Mouse (Mus musculus) kidney, adult 2 months (tissue): ENCODE results near the gene Tnfaip8l1. TPM values are rescaled to one million over a fixed set of nuclear protein-coding genes. Genes with fewer than 3 reads are reported as not detected.
A peak's percentile ranks its signal among the peaks of the same experiment; 100 is the strongest.

Source experiments
- DNase-seq: peaks from one replicate; pipeline ENCODE4 v3.0.0; 2021
- H3K27ac ChIP-seq: fragments of 200-500 bp; 2 replicates; pipeline ENCODE4 v1.5.1; 2012; ENCODE audit warnings: low read depth, low read length, control low read depth, inconsistent platforms; ENCODE audit not compliant: insufficient read depth
- H3K27me3 ChIP-seq: fragments of 200-500 bp; replicated peaks from 2 replicates; pipeline ENCODE4 v1.6.1; 2012; ENCODE audit warnings: mild to moderate bottlenecking, moderate library complexity, low read length, inconsistent platforms; ENCODE audit not compliant: control insufficient read depth, insufficient read depth
- H3K36me3 ChIP-seq: fragments of 200-500 bp; 2 replicates; pipeline ENCODE4 v1.6.1; 2012; ENCODE audit warnings: mild to moderate bottlenecking, moderate library complexity, low read length, inconsistent platforms; ENCODE audit not compliant: control insufficient read depth, insufficient read depth
- H3K4me1 ChIP-seq: fragments of 200-500 bp; 2 replicates; pipeline ENCODE4 v1.6.1; 2011; ENCODE audit warnings: low read length; ENCODE audit not compliant: control insufficient read depth, insufficient read depth
- H3K4me3 ChIP-seq: fragments of 200-500 bp; 2 replicates; pipeline ENCODE4 v1.5.1; 2011; ENCODE audit warnings: mild to moderate bottlenecking, low read depth, low read length, control low read depth; ENCODE audit not compliant: insufficient read depth
- CTCF ChIP-seq: fragments of 200-500 bp; conservative IDR thresholded peaks from 2 replicates; pipeline ENCODE4 v1.5.1; 2011; ENCODE audit warnings: low read depth, mild to moderate bottlenecking, control low read depth, low read length, moderate library complexity, mixed read lengths; ENCODE audit not compliant: insufficient read depth, insufficient read length
- POLR2A ChIP-seq: fragments of 200-500 bp; IDR thresholded peaks from one replicate; pipeline ENCODE4 v1.6.1; 2011; ENCODE audit warnings: low read depth, low read length, control low read depth
- WGBS: fragments of 180-500 bp; shearing (Covaris S2); methylation state at CpG from one replicate; pipeline ENCODE4 v1.1.7; 2018; 5-methylcytosine and 5-hydroxymethylcytosine counted together
- polyA plus RNA-seq: library from polyadenylated mRNA; depleted of rRNA; stranded (reverse); fragments of >200 nt; gene quantifications from 2 replicates; pipeline ENCODE4 v1.2.3, GENCODE M21; 2012

The Tnfaip8l1 gene
- polyA plus RNA-seq, 1 experiment: 2.7 TPM

DNA sequence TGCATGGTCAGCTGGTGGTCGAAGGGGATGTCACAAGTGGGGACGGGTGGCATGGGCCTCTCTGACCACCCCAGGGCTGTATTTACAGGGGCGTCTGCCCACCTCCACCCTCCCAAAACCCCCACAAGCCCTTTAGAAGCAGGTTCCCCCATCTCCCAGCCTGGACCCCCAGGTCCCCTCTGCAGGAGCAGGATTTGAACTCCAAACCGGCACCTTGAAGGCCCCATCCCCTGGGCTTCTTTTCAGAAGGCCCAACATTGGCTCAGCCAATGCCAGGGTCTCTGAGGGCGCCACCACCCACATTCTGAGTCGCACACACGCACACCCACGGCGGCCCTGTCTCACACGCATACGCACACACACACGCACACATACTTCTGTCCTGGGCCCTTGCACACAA, 39.1 kb upstream of the Tnfaip8l1 start:
- H3K27ac ChIP-seq: no peak overlapping the region
- TF ChIP-seq CTCF (no peak), POLR2A (no peak)
- no peaks in the 10 kb centered on the region for H3K36me3 ChIP-seq
- 94% methylated on average over 12 of the region's 12 CpGs for WGBS
- H3K4me3 ChIP-seq: no peak overlapping the region
- H3K27me3 ChIP-seq: no peaks in the 10 kb centered on the region
- no peaks in the 10 kb centered on the region for H3K4me1 ChIP-seq
- DNase-seq: no peak

DNA sequence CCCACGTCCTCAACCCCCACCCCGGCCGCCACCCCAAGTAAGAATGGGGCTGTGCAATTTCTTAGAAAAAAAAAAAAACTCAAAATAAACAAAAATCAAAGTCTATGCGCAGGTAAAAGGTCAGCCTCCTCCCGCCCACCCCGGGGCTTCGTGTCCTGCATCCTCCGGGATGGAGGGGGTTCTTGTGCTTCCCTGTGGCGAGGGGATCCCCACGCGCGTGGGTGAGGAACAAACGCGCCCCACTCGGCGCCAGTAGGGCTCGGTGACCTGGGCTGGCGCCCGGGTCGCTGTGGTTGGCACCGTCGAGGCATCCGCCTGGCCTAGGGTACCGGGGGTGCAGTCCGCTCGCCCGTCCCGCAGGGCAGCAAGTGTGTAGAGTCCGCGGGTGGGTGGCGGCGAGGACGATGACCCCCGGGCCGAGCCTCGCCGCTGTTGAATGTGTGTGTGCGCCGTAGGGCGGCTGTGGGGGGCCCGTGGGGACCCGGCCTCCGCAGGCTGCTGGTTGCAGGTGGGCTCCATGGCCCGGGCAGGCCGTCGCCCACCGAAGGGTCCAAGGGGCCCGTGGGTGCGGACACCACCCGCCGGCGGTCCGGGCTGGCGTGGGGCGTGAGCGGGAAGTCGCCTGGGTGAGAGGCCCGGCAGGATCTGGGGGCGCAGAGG, 38.5 kb upstream of the Tnfaip8l1 start:
- TF ChIP-seq POLR2A (no peak), CTCF (no peak)
- Histone ChIP-seq H3K27me3 (no peaks in the 10 kb centered on the region), H3K4me3 (peak overlapping the region; percentile 59; the same call in 1 of the 2 replicates), H3K27ac (no peak overlapping the region), H3K4me1 (no peaks in the 10 kb centered on the region), H3K36me3 (no peaks in the 10 kb centered on the region)
- DNase-seq: no peak
- WGBS: 44% methylated on average over 59 of the region's 59 CpGs

DNA sequence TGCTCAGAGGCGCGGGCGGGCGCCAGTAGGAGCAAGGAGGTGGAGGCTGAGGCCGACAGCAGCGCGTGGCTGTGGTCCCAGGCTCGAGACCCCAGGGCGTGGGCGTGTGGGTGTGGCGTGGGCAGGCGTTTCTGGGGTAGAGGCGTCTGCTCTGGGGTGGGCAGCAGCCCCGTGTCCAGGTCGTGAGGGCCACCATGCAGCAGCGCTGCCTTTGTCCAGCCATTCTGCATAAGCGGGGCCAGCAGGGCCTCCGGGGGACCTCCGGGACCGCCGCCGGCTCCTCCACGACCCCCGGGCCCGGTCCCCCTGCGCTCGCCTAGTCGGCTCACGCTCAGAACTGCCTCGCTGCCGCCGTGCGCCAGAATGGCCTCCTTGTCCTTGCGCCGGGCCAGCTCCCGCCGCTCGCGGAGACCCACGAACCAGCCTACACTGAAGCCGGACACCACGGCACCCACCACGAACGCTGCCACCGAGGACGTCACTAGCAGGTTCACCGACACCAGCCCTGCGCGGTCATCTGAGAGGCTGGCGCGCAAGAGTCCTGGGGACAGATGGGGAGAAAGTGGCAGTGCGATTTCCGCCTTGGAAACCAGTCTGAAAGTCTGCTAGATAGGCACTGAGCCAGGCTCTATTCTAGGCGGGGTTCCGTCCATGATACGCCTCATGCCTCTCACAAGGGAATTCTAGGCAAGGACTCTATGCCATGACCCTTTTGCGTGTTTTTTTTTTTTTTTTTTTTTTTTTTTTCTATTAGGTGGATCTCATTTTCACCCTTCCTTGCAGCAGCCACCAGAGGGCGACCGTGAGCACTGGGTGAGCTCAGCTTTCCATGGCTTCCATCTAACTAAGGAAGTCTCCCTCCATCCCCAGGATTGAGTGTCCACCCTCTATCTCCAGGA, 37.7 kb upstream of the Tnfaip8l1 start:
- Histone ChIP-seq H3K36me3 (no peaks in the 10 kb centered on the region), H3K27ac (no peak overlapping the region), H3K27me3 (no peaks in the 10 kb centered on the region), H3K4me3 (peak overlapping the region; percentile 59), H3K4me1 (no peaks in the 10 kb centered on the region)
- DNase-seq: peak; percentile 62
- WGBS: 17% methylated on average over 57 of the region's 59 CpGs
- TF ChIP-seq CTCF: peak; percentile 77
- no peak for TF ChIP-seq POLR2A

DNA sequence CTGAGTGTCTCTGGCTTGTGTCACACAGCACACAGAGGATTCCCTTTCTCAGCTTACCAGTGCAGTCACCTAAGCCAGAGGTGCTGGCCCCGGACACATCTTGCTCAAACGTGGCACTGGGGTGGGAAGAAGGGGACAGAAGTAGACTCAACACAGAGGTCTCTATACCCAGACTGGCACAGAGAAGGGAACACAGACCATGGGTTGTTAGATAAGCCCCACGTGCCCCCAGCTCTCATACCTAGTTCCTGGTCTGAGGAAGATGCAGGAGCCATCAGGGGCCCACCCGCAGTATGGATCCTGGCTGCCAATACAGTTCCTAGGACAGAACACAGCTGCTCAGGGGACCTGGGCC, 37.0 kb upstream of the Tnfaip8l1 start:
- no peaks in the 10 kb centered on the region for H3K36me3 ChIP-seq
- WGBS: 90% methylated on average over 4 of the region's 4 CpGs
- DNase-seq: no peak
- no peaks in the 10 kb centered on the region for H3K27me3 ChIP-seq
- H3K4me1 ChIP-seq: no peaks in the 10 kb centered on the region
- H3K4me3 ChIP-seq: no peak overlapping the region
- TF ChIP-seq CTCF: no peak
- no peak for TF ChIP-seq POLR2A
- no peak overlapping the region for H3K27ac ChIP-seq

DNA sequence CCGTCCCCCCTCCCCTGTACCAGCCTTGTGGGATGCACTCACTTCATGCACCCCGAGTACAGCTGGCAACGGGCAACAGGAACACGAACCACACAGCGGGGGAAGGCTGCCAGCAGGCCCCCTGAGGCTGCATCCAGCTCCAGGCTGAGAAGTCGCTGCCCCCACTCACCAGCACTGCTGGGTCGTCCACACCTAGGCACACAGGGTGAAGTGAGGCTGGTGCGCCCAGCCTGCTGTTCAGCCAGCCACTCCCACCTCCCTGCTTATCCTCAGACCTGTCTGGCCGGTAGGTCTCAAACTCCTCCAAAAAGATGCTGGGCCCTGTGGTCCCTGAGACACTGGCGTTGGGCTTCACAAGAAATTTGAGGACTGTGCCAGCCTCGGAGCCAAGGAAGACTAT, 36.1 kb upstream of the Tnfaip8l1 start:
- DNase-seq: no peak
- no peaks in the 10 kb centered on the region for H3K36me3 ChIP-seq
- no peaks in the 10 kb centered on the region for H3K27me3 ChIP-seq
- H3K27ac ChIP-seq: no peak overlapping the region
- 84% methylated on average over 11 of the region's 11 CpGs for WGBS
- H3K4me1 ChIP-seq: no peaks in the 10 kb centered on the region
- H3K4me3 ChIP-seq: no peak overlapping the region
- TF ChIP-seq CTCF (no peak), POLR2A (no peak)

DNA sequence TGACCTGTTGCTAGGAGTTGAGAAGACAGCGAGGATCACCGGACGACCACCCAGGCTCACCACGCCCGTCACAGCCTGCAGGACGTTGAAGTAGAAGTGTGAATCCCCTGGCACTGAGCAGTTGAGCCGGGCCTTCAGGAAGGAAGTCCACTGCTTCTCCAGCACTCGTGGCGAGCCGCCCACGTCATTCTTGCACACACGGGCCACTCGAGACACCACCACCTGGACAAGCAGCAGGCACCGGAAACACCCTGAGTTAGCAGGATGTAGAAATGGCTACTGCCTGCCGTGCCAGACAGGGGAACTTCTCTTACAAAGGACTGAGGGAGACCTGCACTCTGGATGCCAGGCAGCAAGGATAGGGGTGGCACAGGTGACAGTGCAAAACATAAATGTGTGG, 34.0 kb upstream of the Tnfaip8l1 start:
- 62% methylated on average over 15 of the region's 15 CpGs for WGBS
- no peak for DNase-seq
- Histone ChIP-seq H3K36me3 (no peaks in the 10 kb centered on the region), H3K27me3 (no peaks in the 10 kb centered on the region), H3K4me3 (no peak overlapping the region), H3K27ac (no peak overlapping the region), H3K4me1 (no peaks in the 10 kb centered on the region)
- TF ChIP-seq POLR2A (no peak), CTCF (no peak)

DNA sequence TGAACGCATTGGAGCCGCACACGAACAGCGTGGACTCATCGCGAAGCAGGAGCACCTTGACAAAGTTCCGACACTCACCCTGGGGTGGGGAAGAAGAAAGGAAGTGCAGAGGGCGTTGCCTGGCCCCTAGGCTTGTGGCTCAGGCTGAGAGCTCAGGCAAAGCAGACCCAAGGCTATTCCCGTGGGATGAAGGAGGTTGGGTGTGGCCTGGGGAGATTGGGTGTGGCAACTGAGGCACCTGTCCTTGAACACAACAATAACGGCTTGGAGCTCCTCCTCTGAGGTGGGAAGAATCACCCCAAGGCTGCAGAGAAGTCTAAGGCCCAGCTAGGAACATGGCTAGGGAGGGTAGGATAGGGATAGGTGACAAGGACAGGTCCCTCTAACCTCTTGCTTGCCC, 31.1 kb upstream of the Tnfaip8l1 start:
- DNase-seq: no peak
- Histone ChIP-seq H3K36me3 (no peaks in the 10 kb centered on the region), H3K4me3 (no peak overlapping the region), H3K27me3 (no peaks in the 10 kb centered on the region), H3K27ac (no peak overlapping the region), H3K4me1 (no peaks in the 10 kb centered on the region)
- 91% methylated on average over 10 of the region's 10 CpGs for WGBS
- TF ChIP-seq POLR2A (no peak), CTCF (no peak)
